Mouse (Mus musculus) hindbrain, postnatal 0 days (tissue): ENCODE results near the gene Pofut2. TPM values are rescaled to one million over a fixed set of nuclear protein-coding genes. Genes with fewer than 3 reads are reported as not detected.

ENCODE experiments used
- ATAC-seq: fragments of 200-750 bp; cut with Nextera tagmentation; 2 replicates; pipeline ENCODE4 v1.8.0; 2017; ENCODE audit warnings: mild to moderate bottlenecking, moderate TSS enrichment, moderate library complexity
- DNase-seq: peaks from one replicate; pipeline ENCODE4 v3.0.0-alpha.2; 2015; ENCODE audit warnings: low spot score
- H3K27ac ChIP-seq: fragments of 300-500 bp; sonication (generic); 2 replicates; pipeline ENCODE4 v1.5.1; 2014; ENCODE audit warnings: mild to moderate bottlenecking
- H3K27me3 ChIP-seq: fragments of 300-500 bp; sonication (generic); 2 replicates; pipeline ENCODE4 v1.6.1; 2014; ENCODE audit warnings: low read length, mixed read lengths; ENCODE audit not compliant: insufficient read depth
- H3K36me3 ChIP-seq: fragments of 300-500 bp; sonication (generic); 2 replicates; pipeline ENCODE4 v1.6.1; 2014; ENCODE audit warnings: low read length, mixed read lengths; ENCODE audit not compliant: insufficient read depth
- H3K4me1 ChIP-seq: fragments of 300-500 bp; sonication (generic); 2 replicates; pipeline ENCODE4 v1.6.1; 2014; ENCODE audit warnings: antibody characterized with exemption, low read length, mixed read lengths; ENCODE audit not compliant: insufficient read depth
- H3K4me2 ChIP-seq: fragments of 300-500 bp; sonication (generic); 2 replicates; pipeline ENCODE4 v1.6.1; 2014; ENCODE audit warnings: low read depth, mild to moderate bottlenecking, low read length, moderate library complexity, mixed read lengths
- H3K4me3 ChIP-seq: fragments of 300-500 bp; sonication (generic); 2 replicates; pipeline ENCODE4 v1.5.1; 2014; ENCODE audit warnings: low read length
- H3K9ac ChIP-seq: fragments of 300-500 bp; sonication (generic); replicated peaks from 2 replicates; pipeline ENCODE4 v1.6.1; 2014; ENCODE audit warnings: mild to moderate bottlenecking, low read length, moderate library complexity, mixed read lengths
- H3K9me3 ChIP-seq: fragments of 300-500 bp; sonication (generic); 2 replicates; pipeline ENCODE4 v1.6.1; 2016; ENCODE audit warnings: low read length, mixed read lengths
- CTCF ChIP-seq: IDR thresholded peaks from 2 replicates; pipeline ENCODE4 v1.5.1; 2016; ENCODE audit warnings: antibody characterized with exemption, control low read depth, low read depth
- WGBS: fragments of 180-500 bp; shearing (Covaris S2); extraction: QIAGEN DNeasy Blood & Tissue Kit; methylation state at CpG from one replicate; pipeline ENCODE4 v1.1.7; 2014; 5-methylcytosine and 5-hydroxymethylcytosine counted together
- polyA plus RNA-seq: library from polyadenylated mRNA; unstranded; fragments of >200 nt; fragmentation: Nextera tagmentation; extraction: Ambion mirVana; gene quantifications from 2 replicates; pipeline ENCODE4 v1.2.1, GENCODE M21; 2015
- total RNA-seq: library from RNA; depleted of rRNA; stranded (reverse); fragments of >200 nt; gene quantifications from 2 replicates; pipeline ENCODE4 v1.2.3, GENCODE M21; 2014

Pofut2 gene
- total and polyA plus RNA-seq, 2 experiments from 2014 or later, result 47.0 to 52.4 TPM

DNA sequence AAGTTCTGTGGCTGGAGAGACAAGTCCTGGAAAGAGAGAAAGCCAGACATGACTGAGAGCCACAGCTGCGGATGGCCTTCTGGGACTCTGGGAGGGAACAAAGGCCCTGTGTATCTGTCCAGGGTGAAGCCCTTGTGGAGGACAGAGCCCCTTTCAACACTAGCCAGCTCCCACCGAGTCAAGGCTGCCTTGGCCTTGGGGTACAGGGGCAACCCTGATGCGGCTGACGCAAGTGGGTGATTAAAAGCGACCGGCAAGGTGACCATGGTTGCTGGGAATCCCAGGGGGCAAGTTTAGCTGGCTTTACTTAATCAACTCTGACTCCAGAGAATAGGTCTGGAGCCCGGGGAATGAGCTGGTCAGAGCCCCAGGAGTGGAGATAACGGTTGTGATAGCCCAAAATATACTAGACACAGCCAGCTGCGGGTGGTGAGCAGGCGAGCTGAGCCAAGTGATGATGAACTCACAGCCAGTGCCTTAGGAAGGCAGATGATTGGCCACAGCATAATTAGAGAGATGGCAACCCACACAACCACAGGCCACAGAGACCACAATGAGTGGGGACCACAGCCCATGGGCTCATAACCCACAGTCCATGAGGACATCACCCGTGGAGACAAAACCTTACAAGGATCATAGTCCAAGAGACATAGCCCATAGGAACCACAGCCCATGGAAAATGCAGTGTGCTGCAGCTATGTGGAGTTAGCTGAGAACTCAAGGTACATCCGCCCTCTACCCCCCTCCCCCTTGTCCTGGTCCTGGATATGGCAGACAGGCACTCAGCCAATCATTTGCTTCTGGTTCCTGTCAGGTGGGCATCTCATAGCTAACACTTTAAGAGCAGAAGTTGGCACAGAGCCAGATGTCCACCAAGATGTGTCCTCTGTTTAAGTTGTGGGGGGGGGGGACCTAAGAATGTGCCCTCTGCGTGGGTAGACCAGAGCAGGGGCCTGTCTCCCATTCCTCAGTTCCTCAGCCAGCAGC lies 29.1 kb upstream of the Pofut2 start:
- Histone ChIP-seq H3K36me3 (no peaks in the 10 kb centered on the region), H3K4me2 (no peak overlapping the region), H3K9ac (no peak overlapping the region), H3K27me3 (no peaks in the 10 kb centered on the region), H3K4me3 (no peak overlapping the region), H3K4me1 (no peaks in the 10 kb centered on the region), H3K9me3 (no peaks in the 10 kb centered on the region), H3K27ac (no peak overlapping the region)
- 73% methylated on average over 13 of the region's 13 CpGs for WGBS
- peak; percentile 55 for ATAC-seq
- TF ChIP-seq CTCF, result no peak
- peak; percentile 27 for DNase-seq

GRCm38 (mm10) chr10:77231861-77232755 lies 26.9 kb upstream of the Pofut2 start:
- Histone ChIP-seq H3K36me3 (no peaks in the 10 kb centered on the region), H3K9ac (no peak overlapping the region), H3K4me3 (no peak overlapping the region), H3K9me3 (no peaks in the 10 kb centered on the region), H3K4me1 (no peaks in the 10 kb centered on the region), H3K27me3 (no peaks in the 10 kb centered on the region), H3K4me2 (no peak overlapping the region), H3K27ac (no peak overlapping the region)
- ATAC-seq, result no peak
- 76% methylated on average over 16 of the region's 16 CpGs for WGBS
- no peak for DNase-seq
- no peak for TF ChIP-seq CTCF

DNA sequence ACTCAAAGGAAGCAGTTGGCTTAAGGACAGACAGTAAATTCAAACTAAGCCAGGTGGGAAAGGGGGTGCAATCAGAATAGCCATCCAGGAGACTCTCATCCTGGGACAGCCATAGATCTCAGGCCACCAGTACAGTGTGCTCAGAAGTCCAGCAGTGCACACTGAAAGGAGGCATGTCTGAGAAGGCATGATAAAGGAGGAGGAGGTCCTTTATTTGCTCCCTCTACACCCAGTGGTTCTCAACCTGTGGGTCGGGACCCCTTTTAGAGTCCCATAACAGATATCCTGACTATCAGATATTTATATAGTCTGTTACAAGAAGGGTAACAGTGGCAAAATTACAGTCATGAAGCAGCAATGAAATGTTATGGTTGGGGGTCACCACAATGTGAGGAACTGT lies 25.8 kb upstream of the Pofut2 start:
- H3K36me3 ChIP-seq, result no peaks in the 10 kb centered on the region
- no peak overlapping the region for H3K27ac ChIP-seq
- H3K4me2 ChIP-seq, result no peak overlapping the region
- 90% methylated on average over 1 of the region's 1 CpGs for WGBS
- H3K27me3 ChIP-seq, result no peaks in the 10 kb centered on the region
- TF ChIP-seq CTCF, result no peak
- no peaks in the 10 kb centered on the region for H3K9me3 ChIP-seq
- no peaks in the 10 kb centered on the region for H3K4me1 ChIP-seq
- ATAC-seq, result no peak
- no peak overlapping the region for H3K9ac ChIP-seq
- DNase-seq, result no peak
- H3K4me3 ChIP-seq, result no peak overlapping the region

DNA sequence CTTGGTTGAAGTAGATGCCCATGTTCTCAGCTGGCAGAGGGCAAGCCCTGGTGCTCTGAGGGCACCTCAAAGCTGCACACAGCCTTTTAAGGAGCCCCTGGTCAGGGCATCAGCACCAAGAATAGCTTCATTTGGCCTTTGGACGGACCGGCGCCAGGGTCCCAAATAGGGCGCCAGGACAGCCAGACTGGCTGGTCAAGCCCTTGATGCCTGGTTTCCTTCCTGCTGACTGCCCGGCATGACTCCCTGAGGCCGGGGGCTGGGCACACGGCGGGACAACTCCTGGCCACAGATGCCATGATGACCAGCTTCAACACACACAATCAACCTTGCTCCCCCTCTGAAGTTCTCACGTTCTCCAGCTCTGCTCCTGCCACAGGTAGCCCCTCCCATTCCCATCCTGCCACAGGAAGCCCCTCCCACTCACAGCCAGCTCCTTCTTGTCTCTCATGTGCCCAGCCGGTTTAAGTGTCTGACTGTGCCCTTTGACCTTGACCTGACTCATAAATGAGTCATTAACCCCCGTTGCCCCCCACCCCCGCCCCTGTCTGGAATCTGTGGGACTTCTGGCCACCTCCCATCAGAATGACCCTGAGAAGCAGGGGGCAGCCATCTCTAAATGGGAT lies 23.9 kb upstream of the Pofut2 start:
- no peaks in the 10 kb centered on the region for H3K36me3 ChIP-seq
- 79% methylated on average over 12 of the region's 12 CpGs for WGBS

DNA sequence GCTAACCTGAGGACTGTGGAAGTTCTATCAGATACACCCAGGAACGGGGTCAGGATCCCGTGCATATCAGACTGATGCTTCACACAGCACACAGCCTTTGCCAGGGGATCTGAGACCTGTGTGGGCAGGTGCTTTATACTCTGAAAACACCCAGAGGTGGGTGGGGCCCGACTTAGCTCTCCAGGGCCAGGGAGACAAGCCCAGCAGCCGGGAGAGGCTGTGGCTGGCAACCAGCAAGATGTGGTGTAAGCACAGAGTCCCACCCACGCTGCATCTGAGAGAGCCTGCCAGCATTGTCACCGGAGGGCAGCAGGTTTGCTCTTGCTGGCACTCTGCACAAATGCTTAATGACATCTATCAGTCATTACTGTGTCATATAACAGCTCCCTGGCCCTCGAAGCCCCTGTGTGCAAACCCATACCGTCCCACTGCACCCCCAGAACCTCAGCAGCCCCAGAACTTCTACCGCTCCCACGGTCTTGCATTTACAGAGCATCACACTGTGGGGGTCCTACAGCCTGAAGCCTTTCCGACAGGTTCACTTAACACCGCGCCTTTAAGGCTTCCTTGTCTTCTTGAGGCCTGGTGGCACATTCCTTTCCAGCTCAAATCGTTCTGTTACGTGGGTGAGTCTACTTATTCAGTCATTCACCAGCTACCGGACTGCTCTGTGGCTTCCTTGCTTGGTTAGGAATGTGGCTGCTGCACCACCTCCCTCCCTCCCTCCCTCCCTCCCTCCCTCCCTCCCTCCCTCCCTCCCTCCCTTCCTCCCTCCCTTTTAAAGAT lies 21.0 kb upstream of the Pofut2 start:
- Histone ChIP-seq H3K9me3 (no peaks in the 10 kb centered on the region), H3K4me2 (no peak overlapping the region), H3K27me3 (no peaks in the 10 kb centered on the region), H3K4me1 (no peaks in the 10 kb centered on the region), H3K36me3 (no peaks in the 10 kb centered on the region), H3K27ac (no peak overlapping the region), H3K4me3 (no peak overlapping the region), H3K9ac (no peak overlapping the region)
- ATAC-seq, result no peak
- no peak for TF ChIP-seq CTCF
- no peak for DNase-seq
- 64% methylated on average over 16 of the region's 16 CpGs for WGBS

More for the DNA sequence above, 23.9 kb upstream of the Pofut2 start:
- no peak for DNase-seq
- H3K27me3 ChIP-seq, result no peaks in the 10 kb centered on the region
- H3K9ac ChIP-seq, result no peak overlapping the region
- H3K4me1 ChIP-seq, result no peaks in the 10 kb centered on the region
- TF ChIP-seq CTCF, result no peak
- H3K4me3 ChIP-seq, result no peak overlapping the region
- H3K4me2 ChIP-seq, result no peak overlapping the region
- no peak for ATAC-seq
- no peak overlapping the region for H3K27ac ChIP-seq
- H3K9me3 ChIP-seq, result no peaks in the 10 kb centered on the region

GRCm38 (mm10) chr10:77240764-77241163 lies 18.3 kb upstream of the Pofut2 start:
- Histone ChIP-seq H3K36me3 (no peaks in the 10 kb centered on the region), H3K27ac (no peak overlapping the region), H3K4me3 (no peak overlapping the region), H3K4me1 (no peaks in the 10 kb centered on the region), H3K9ac (no peak overlapping the region), H3K27me3 (no peaks in the 10 kb centered on the region), H3K9me3 (no peaks in the 10 kb centered on the region), H3K4me2 (no peak overlapping the region)
- WGBS, result 80% methylated on average over 8 of the region's 8 CpGs
- ATAC-seq (no peak), DNase-seq (no peak)
- TF ChIP-seq CTCF, result no peak
